Mouse (Mus musculus): ENCODE measurements at regions not wholly inside any gene's neighbourhood (a gene's known extent, or its start where the extent isn't known, plus 50 kb on each side); places are given as distances from the start of the nearest gene placed in this dataset.

DNA sequence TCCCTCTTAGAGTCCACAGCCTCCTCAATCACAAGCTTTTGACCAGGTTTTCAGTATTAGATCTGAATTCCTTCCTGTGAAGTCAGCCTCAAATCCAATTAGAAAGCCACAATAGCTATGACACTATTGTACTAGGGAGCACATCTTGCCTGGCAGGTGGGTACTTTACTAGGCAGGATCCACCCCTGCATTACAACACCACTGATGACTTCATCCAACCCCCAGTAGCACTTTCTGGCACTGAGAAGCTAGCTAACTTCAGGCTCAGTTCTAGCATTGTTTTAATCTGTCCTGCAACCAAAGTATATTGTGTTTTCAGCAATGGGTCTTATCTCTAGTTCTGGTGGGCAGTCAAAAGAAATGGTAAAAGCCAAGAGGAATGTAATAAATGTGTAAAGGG lies 64.2 kb upstream of the Cd93 start:
- no peak for DNase-seq (ENCODE audit: low read depth, low spot score)

DNA sequence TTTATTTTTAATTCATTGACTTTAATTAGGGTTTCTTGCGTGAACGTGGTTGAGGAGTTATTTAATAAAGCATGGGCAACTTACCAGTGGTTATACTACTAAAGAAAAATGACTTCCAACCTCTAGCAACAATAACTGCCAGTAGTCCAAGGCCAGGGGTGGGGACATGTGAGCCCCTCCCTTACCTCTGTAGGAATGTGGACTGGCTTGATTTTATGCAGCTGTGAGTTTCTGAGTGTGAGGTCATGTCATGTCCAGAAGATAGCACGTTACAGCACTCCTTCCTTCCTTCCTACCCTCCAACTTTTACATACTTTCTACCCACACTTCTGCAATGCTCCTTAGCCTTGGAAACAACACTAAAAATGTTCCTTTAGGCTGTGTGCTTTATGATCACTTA lies 63.6 kb upstream of the Cd93 start:
- DNase-seq (ENCODE audit: low read depth, low spot score) = no peak

DNA sequence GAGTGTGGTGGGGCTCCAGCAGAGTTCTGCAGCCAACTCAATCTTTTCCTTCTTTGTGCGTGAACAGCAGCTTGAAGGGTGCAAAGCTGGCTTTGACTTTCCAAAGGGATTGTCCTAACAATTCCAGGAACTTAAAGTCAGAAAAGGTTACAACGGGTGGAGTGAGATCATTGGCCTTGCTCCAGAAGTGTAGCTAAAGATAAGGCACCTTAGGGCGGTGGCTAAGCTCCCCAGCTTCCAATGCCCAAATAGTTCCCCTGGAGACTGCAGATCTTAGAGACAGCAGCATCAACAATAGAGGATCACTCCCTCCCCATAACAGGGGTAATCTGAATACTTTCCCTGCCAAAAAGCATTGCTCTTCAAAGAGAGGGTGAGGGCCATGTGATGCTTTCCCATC lies 62.3 kb upstream of the Cd93 start:
- no peak for DNase-seq (ENCODE audit: low read depth, low spot score)

DNA sequence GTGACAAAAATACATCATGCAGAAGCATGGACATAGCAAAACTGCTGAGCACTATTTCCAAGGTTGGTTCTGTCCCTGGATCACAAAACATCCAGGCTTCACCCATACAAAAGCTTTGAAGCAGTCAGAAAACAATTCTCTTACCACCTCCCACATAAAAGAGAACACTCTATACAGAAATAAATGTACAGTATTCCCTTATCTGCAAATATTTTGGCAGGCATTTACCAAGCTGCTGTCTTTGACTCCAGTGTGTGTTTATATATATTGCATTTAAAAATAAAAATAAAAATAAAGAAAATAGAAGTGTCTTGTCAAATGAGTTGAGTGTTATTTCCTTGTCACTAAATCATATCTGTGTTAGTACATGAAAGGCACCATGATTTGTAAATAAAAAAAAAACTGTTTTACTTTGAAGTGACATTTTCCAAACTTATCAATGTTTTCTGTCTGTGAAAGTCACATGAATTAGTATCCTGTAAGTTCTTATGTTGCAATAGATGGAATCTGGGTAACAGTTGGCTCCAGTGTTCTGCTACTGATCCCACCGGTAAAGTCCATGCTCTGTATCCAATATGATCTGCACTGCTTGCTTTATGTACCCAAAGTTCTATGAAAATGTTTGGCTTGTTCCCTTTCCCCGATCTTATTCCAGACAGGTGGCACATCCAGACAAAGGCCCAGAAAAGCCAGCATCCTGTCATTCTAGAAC lies 59.9 kb upstream of the Cd93 start:
- DNase-seq (ENCODE audit: low read depth, low spot score) = no peak

DNA sequence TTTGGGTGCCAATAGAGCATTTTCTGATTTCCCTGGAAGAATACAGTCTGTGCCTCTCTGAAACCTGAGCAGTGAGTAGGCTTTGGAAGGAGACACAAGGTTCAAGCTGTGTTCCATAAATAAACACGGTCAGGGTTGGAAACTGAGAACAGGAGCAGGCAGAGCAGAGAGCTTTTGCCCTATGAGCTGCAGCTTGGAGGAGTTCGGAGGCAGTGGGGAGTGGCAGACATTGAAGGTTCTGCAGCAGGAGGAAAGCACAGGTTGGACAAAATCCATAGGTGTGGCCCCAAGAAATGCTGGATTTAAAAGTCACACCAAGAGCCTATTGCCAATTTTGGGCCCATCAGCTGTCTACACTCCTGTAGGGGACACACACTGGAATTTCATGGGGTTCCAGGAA lies 59.0 kb upstream of the Cd93 start:
- no peak for DNase-seq (ENCODE audit: low read depth, low spot score)

DNA sequence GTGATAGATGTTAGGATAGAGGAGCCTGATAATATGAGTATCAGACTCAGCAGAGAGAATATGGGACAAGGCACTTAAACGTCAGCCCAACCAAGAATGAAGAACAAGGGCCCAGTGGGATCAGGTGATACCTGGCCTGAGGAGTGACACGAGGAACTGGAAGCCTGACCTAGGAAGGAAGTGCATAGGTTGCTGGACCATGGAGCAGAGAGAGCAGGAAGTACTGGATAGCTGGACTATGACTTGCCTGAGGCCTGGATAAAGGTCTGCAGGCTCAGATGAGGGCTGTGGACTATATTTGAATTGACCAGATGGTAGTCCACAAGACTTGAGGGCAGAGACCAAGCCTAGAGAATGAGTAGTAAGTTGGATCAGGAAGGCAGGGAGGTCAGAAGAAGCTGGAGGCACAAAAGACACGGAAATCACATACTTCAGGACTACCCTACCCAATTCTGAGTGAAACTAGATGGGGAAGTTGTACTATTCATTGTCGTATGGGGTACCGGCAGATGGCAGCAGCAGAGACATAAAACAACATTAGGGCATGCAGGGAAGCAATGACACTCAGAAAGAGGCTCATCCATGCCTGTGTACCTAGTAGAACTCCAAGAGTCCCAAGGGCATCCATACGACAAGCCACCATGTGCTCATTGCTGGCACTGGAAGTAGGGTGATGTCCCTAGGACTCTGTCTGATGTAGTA lies 57.0 kb upstream of the Cd93 start:
- no peak for DNase-seq (ENCODE audit: low read depth, low spot score)

DNA sequence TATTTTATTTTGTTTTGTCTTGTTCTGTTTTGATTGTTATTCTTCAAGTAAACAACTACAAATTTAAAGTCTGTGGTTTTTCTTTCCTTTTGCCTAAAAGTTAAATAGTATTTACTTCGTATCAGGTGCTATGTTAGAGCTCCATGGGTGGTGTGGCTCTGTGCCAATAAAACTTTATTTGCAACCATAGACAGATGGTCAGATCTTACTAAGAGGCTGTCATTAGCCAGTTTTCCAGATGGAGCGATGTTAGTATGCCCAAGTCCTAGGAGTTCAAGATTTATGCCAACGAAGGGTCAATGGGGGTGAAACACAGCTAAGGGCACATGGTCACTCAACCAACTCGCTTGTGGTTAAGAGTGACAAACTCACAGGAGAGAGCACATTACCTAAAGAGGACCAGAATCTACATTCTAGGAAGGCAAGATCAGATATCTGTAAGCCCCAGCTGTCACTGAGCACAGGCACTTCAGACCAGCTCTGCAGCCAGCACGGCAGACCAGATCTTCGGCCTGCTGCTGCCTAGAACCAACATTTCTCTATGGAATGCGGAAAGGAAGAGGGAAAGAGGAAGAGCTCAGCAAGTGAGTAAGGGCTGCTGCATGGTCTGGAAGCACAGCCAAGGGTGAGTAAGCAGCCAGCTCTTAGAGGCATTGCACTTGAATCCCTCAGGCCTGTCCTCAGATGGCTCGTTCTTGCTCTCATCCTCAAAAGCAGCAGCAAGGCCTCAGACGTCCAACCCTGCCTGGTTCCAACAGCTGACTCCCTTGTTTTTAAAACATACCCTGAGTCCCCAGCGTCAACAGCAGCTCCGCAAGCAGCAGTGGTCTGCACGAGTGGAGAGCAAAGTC lies 54.3 kb upstream of the Cd93 start:
- no peak for DNase-seq (ENCODE audit: low read depth, low spot score)

DNA sequence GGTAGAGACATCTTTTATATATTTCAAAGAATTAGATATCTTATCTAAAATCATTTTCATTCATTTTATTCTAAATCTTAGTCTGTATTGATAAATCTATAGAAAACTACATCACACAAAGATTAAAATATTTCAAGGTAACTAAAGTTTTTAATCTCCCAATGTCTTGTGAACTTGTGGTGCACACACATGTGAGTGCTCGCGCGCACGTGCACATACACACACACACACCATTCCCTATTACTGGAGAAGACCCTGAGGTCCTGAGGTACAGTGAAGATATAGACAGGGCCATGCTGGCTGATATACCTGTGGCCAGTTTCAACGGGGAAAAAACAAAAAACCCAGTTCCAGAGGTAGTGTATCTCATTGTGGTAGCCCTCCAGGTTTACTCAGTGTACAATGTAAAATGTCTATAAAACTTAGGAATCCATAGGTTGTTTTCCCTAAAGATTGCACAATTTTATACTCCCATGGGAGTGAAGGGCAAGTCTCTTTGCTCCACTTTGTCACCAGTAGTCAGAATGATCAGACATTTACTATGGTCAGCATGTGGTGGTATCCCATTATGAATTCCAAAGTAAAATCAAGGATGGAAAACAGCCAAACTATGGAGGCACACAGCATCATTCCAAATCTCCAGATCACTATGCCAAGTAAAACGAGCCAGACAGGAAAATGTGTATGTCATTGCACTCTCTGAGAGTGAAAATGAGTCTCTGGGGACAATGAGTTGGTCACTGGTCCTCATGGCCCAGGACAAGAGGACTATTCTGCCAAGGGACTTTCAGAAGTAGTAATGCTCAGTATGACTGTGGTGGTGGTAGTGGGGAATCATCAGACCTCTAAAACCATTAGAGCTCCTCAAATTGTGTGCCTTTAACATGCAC lies 53.0 kb upstream of the Cd93 start:
- DNase-seq (ENCODE audit: low read depth, low spot score) = no peak

DNA sequence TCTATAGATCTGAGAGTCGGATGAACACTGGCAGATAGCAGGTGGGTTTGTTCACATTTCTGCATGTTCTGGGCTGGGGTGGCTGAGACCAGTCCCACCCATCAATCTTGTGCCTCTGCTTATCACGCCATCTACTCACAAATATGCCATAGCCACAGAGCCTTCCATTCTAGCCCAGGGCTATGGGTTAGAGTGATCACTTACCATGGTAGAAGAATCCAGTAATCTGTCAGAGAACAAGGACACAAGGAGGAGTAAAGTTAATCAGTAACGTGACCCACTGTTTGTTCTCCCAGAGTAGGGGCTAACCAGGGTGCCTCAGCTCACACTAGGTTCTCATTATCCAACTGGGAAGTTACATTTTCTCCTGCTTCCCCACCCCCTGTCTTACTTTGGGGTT lies 52.1 kb upstream of the Cd93 start:
- DNase-seq (ENCODE audit: low read depth, low spot score) = no peak

DNA sequence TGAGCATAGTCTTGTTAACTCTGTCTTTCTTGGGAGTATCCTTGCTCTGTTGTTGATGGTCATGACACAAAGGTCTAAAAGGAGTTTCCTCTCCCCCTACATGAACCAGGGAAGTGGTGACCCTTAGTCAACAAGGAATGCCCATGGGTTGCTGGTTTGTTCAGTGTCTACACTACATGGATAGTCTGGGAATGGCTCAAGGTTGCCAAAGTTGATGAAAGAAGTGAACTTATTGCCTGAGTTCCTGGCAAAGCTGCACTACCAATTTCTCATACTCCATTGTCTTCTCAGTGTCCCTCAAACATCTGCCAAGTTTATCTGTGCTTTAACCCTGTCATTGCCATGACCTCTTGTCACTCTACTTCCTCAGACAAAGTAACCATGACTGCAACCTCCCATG lies 49.9 kb upstream of the Cd93 start:
- DNase-seq (ENCODE audit: low read depth, low spot score) = no peak
